Mouse (Mus musculus) MEL (cell line): Measurements from ENCODE around the gene Pde3b. TPM values are rescaled to one million over a fixed set of nuclear protein-coding genes. Genes with fewer than 3 reads are reported as not detected.
A peak's percentile ranks its signal among the peaks of the same experiment; 100 is the strongest.

Experiments
- DNase-seq: peaks from one replicate; pipeline ENCODE4 v3.0.0; 2011; ENCODE audit warnings: low read depth, low spot score
- H3K27ac ChIP-seq: 2 replicates; pipeline ENCODE4 v1.5.1; 2012; ENCODE audit warnings: low read depth, mild to moderate bottlenecking, control low read depth, low read length, moderate library complexity; ENCODE audit not compliant: control insufficient read depth
- H3K27me3 ChIP-seq, 2 experiments: fragments of 150-350 bp in 1 of 2; sonication (generic) in 1 of 2; 2 replicates each; pipeline ENCODE4 v1.6.1; 2012; ENCODE audit warnings: low read length in 2 of 2, mild to moderate bottlenecking in 2 of 2, improper control_type of control experiment in 1 of 2, moderate library complexity in 1 of 2; ENCODE audit not compliant: insufficient read depth in 2 of 2, control insufficient read depth in 1 of 2
- H3K36me3 ChIP-seq, 2 experiments: 2 replicates each; pipeline ENCODE4 v1.6.1; 2012 to 2014; ENCODE audit warnings: low read length in 2 of 2, improper control_type of control experiment in 1 of 2, inconsistent platforms in 1 of 2, mild to moderate bottlenecking in 1 of 2; ENCODE audit not compliant: insufficient read depth in 2 of 2, control insufficient read depth in 1 of 2
- H3K4me1 ChIP-seq, 2 experiments: fragments of 150-350 bp in 1 of 2; sonication (generic) in 1 of 2; 2 replicates each; pipeline ENCODE4 v1.6.1; 2012; ENCODE audit warnings: low read length in 2 of 2, improper control_type of control experiment in 1 of 2, mild to moderate bottlenecking in 1 of 2; ENCODE audit not compliant: insufficient read depth in 2 of 2, control insufficient read depth in 1 of 2
- H3K4me3 ChIP-seq, 2 experiments: fragments of 150-350 bp in 1 of 2; sonication (generic) in 1 of 2; 2 replicates each; pipeline ENCODE4 v1.5.1; 2012; ENCODE audit warnings: low read depth in 2 of 2, low read length in 2 of 2, mild to moderate bottlenecking in 2 of 2, moderate library complexity in 2 of 2, control low read depth in 1 of 2, improper control_type of control experiment in 1 of 2; ENCODE audit not compliant: control insufficient read depth in 1 of 2, insufficient read depth in 1 of 2
- H3K79me2 ChIP-seq: 2 replicates; pipeline ENCODE4 v1.6.1; 2012; ENCODE audit warnings: mild to moderate bottlenecking, low read length, moderate library complexity; ENCODE audit not compliant: control insufficient read depth, poor library complexity, insufficient read depth
- H3K9ac ChIP-seq: 2 replicates; pipeline ENCODE4 v1.6.1; 2012; ENCODE audit warnings: low read depth, mild to moderate bottlenecking, control low read depth, low read length, moderate library complexity; ENCODE audit not compliant: control insufficient read depth, poor library complexity, severe bottlenecking
- H3K9me3 ChIP-seq: fragments of 150-350 bp; sonication (generic); replicated peaks from 2 replicates; pipeline ENCODE4 v1.6.1; 2012; ENCODE audit warnings: mild to moderate bottlenecking, low read length, improper control_type of control experiment, moderate library complexity; ENCODE audit not compliant: insufficient read depth
- BHLHE40 ChIP-seq: IDR thresholded peaks from 2 replicates; pipeline ENCODE4 v1.6.1; 2012; ENCODE audit warnings: low read depth, mild to moderate bottlenecking, inconsistent platforms, low read length, improper control_type of control experiment, borderline replicate concordance
- CHD2 ChIP-seq: IDR thresholded peaks from 2 replicates; pipeline ENCODE4 v1.6.1; 2011; ENCODE audit warnings: low read length, improper control_type of control experiment
- ELF1 ChIP-seq: IDR thresholded peaks from 2 replicates; pipeline ENCODE4 v1.6.1; 2014; ENCODE audit warnings: low read depth, mild to moderate bottlenecking, inconsistent platforms, low read length, improper control_type of control experiment, moderate library complexity
- EP300 ChIP-seq, 2 experiments: IDR thresholded peaks; 2 replicates each; pipeline ENCODE4 v1.6.1; 2011; ENCODE audit warnings: improper control_type of control experiment in 2 of 2, low read length in 2 of 2, low read depth in 1 of 2, mild to moderate bottlenecking in 1 of 2
- GATA1 ChIP-seq: IDR thresholded peaks from 2 replicates; pipeline ENCODE4 v1.6.1; 2011; ENCODE audit warnings: low read depth, low read length, improper control_type of control experiment
- MAFK ChIP-seq: IDR thresholded peaks from 2 replicates; pipeline ENCODE4 v1.6.1; 2011; ENCODE audit warnings: low read depth, mild to moderate bottlenecking, low read length, improper control_type of control experiment, borderline replicate concordance
- MAX ChIP-seq: IDR thresholded peaks from 2 replicates; pipeline ENCODE4 v1.6.1; 2011; ENCODE audit warnings: low read length, improper control_type of control experiment
- MXI1 ChIP-seq: IDR thresholded peaks from 2 replicates; pipeline ENCODE4 v1.6.1; 2011; ENCODE audit warnings: mild to moderate bottlenecking, low read depth, low read length, improper control_type of control experiment
- MYC ChIP-seq: IDR thresholded peaks from 2 replicates; pipeline ENCODE4 v1.6.1; 2011; ENCODE audit warnings: low read depth, mild to moderate bottlenecking, low read length, improper control_type of control experiment, moderate library complexity
- POLR2AphosphoS2 ChIP-seq: IDR thresholded peaks from 2 replicates; pipeline ENCODE4 v1.6.1; 2011; ENCODE audit warnings: low read length, improper control_type of control experiment
- RAD21 ChIP-seq: IDR thresholded peaks from 2 replicates; pipeline ENCODE4 v1.6.1; 2011; ENCODE audit warnings: mild to moderate bottlenecking, low read depth, low read length, improper control_type of control experiment
- RCOR1 ChIP-seq: IDR thresholded peaks from 2 replicates; pipeline ENCODE4 v1.6.1; 2012; ENCODE audit warnings: low read depth, mild to moderate bottlenecking, inconsistent platforms, low read length, improper control_type of control experiment
- SIN3A ChIP-seq: IDR thresholded peaks from 2 replicates; pipeline ENCODE4 v1.6.1; 2012; ENCODE audit warnings: low read length, improper control_type of control experiment, inconsistent platforms
- SMC3 ChIP-seq: IDR thresholded peaks from 2 replicates; pipeline ENCODE4 v1.6.1; 2011; ENCODE audit warnings: low read depth, low read length, improper control_type of control experiment
- TBP ChIP-seq: IDR thresholded peaks from 2 replicates; pipeline ENCODE4 v1.8.0; 2011; ENCODE audit warnings: low read depth, low read length, improper control_type of control experiment
- UBTF ChIP-seq: IDR thresholded peaks from 2 replicates; pipeline ENCODE4 v1.6.1; 2012; ENCODE audit warnings: low read depth, mild to moderate bottlenecking, inconsistent platforms, low read length, improper control_type of control experiment, moderate library complexity, borderline replicate concordance; ENCODE audit not compliant: insufficient read depth
- ZNF384 ChIP-seq: IDR thresholded peaks from 2 replicates; pipeline ENCODE4 v1.6.1; 2012; ENCODE audit warnings: low read depth, mild to moderate bottlenecking, inconsistent platforms, low read length, improper control_type of control experiment
- polyA plus RNA-seq, 2 experiments: library from polyadenylated mRNA; stranded (reverse) in 1 of 2; unstranded in 1 of 2; fragments of >175 nt in 1 of 2; fragments of >200 nt in 1 of 2; gene quantifications; 2 replicates each; pipeline versions ENCODE4 v1.2.1 to v1.2.4; 2012; ENCODE audit warnings: low replicate concordance in 2 of 2, low read depth in 1 of 2; ENCODE audit not compliant: insufficient read length in 2 of 2, insufficient read depth in 1 of 2, missing spikeins in 1 of 2
- total RNA-seq: library from RNA; depleted of rRNA; stranded (reverse); fragments of 300-350 nt; gene quantifications from 2 replicates; pipeline ENCODE4 v1.2.3, GENCODE M21; 2012

Pde3b gene
- total and polyA plus RNA-seq, 3 experiments, result 4.5 to 36.6 (median 9.9) TPM

DNA sequence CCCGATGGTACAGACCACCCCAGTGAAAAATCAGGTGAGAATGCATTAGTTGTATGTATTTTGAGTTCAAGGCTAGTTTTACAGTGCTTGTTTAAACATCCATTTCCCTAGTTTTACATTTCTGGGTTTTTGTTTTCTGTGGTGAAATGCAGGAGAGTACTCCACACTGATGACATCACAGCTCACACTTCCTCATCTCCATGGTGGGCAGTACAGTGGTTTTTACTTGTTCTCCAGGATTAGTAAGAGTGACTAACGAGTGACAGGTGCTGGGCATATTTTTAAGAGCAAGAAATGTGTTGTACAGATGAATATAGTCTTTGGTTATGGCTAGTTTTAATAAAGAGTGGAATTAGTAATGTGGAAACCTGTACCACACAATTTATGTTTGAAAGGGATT, 93.8 kb downstream of the Pde3b start:
- Histone ChIP-seq H3K36me3 (peaks cover 0 to 3% of the 10 kb centered on the region in 2 experiments; a peak in 1 of 4 replicates), H3K4me1 (no peaks in the 10 kb centered on the region), H3K9ac (no peak overlapping the region), H3K79me2 (no peaks in the 10 kb centered on the region), H3K27me3 (no peaks in the 10 kb centered on the region), H3K27ac (no peak overlapping the region), H3K9me3 (no peaks in the 10 kb centered on the region), H3K4me3 (no peak overlapping the region)
- no peak for DNase-seq
- TF ChIP-seq EP300 (IDR thresholded peaks at IDR 0.05; ENCODE audit: low read depth in 1 of 2, low read length in 2 of 2) (no peak), RAD21 (no peak), MXI1 (no peak), CHD2 (no peak), ZNF384 (no peak), MAX (no peak), BHLHE40 (no peak), GATA1 (no peak), TBP (no peak), ELF1 (no peak), MAFK (no peak), POLR2AphosphoS2 (no peak), SMC3 (no peak), UBTF (no peak), RCOR1 (no peak), SIN3A (no peak)

DNA sequence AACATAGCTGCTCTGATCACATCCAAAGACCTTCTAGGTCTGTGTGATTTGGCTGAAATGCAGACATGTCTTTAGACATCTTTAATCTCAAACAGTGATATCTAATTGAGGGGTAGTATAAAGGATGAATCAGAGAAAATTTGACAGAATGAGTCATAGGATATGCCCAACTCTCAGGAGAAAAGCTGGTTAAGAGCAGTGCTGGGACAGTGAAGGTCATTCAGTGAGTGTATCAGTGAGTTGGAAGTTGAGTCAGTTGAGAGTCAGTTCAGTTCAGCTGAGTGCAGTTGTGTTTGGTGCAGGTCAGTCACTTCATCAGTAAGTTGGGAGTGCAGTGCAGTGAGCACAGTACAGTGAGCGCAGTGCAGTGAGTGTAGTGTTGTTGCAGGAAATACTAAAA, 105.0 kb downstream of the Pde3b start:
- H3K9ac ChIP-seq, result no peak overlapping the region
- H3K4me1 ChIP-seq, result no peaks in the 10 kb centered on the region
- H3K27ac ChIP-seq, result no peak overlapping the region
- no peaks in the 10 kb centered on the region for H3K79me2 ChIP-seq
- TF ChIP-seq MYC (no peak), RAD21 (no peak), EP300 (IDR thresholded peaks at IDR 0.05; ENCODE audit: low read depth in 1 of 2, low read length in 2 of 2) (no peak)
- TF ChIP-seq, all 39 proteins: peak for 0
- DNase-seq, result no peak
- no peaks in the 10 kb centered on the region; a peak in 2 of 4 replicates for H3K36me3 ChIP-seq
- H3K9me3 ChIP-seq, result no peaks in the 10 kb centered on the region
- no peak overlapping the region for H3K4me3 ChIP-seq
- no peaks in the 10 kb centered on the region for H3K27me3 ChIP-seq

DNA sequence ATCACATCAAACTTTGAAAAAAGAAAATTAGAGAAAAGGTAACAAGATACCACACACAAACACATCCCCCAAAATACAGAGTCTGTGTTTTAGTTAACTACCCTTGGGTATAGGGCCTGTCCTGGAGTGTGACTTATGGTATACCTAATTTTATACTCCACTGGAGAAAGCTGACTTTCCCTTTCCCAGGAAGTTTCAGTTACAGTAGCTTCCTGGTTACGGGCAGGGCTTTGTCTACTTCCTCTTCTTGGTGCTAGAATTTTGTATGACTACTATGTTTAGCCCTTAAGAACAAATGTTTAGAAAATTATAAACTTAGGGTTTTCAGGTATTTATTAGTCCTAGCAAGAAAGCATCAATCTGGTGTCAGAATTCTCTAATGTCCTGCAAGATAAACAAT, 111.2 kb downstream of the Pde3b start:
- no peak overlapping the region for H3K9ac ChIP-seq
- peak; percentile 43 for DNase-seq
- H3K27me3 ChIP-seq, result no peaks in the 10 kb centered on the region
- TF ChIP-seq RAD21, result no peak
- TF ChIP-seq EP300 (IDR thresholded peaks at IDR 0.05; ENCODE audit: low read depth in 1 of 2, low read length in 2 of 2), result 0 out of 4 replicates have a peak, but pooled peaks of 1 of the 2 experiments have one; percentile 27
- peak; percentile 46; the same call in 1 of the 2 replicates for TF ChIP-seq ELF1
- no peaks in the 10 kb centered on the region for H3K79me2 ChIP-seq
- no peak overlapping the region for H3K4me3 ChIP-seq
- H3K27ac ChIP-seq, result no peak overlapping the region
- H3K4me1 ChIP-seq, result peaks cover 4 to 20% of the 10 kb centered on the region in 2 experiments
- no peaks in the 10 kb centered on the region for H3K9me3 ChIP-seq
- peaks cover 0 to 29% of the 10 kb centered on the region in 2 experiments for H3K36me3 ChIP-seq
